In the genomic region with DNA sequence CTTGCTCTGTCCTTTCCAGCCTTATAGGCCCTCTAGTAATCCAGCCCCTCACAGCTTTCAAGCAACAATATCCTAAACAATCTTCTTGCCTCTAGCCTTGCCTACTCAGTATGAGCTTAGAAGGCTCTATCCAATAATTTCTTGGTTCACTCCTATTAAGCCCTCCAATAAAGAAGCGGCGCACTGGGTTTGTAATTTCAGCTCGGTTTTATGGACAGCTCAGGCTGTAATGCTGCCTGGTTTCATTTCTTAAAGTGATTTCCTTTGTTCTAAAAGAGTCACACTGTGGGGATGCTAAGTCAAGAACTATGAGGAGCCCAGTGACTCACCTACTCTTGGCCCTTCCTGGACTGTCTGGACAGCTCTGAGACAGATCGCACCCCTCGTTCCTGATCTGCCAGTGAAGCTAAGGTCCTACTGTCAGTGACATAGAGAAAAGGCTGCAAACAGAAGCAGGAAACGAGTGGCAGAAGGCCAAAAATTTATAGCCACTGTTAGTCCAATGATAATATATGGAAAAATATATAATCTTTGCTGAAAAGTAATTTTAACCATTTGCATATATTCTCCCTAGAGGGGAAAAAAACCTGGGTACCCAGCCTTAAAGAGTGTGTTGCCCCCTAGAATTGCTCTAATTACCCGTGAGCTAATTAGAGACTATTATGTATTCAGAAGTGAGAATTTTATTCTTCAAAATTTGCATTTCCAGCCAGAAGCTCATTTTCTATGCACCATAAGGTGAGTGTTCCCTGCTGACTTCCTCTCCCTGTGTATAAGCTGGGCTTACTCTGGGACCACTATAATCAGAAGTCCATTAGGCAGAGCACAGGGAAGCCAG, we compare ENCODE assay signal across 24 mouse cellular contexts.
DNase-seq lines count a peak whose midpoint lies in the region; ATAC-seq and TF ChIP-seq lines count a peak whose summit lies in the region.
"Had no signal": no experiment of that assay in that cellular context is flagged by ENCODE, and none has a peak within 500 bp of the region (broad histone marks: within the 10 kb centered on the region; RNA-seq: fewer than 3 reads in every experiment).

No protein-coding gene starts in this region.

- no peak for DNase-seq in hindbrain, embryonic 11.5 days (ENCODE audit: low spot score)
- no peak for DNase-seq in hindbrain, postnatal 0 days (ENCODE audit: low spot score)
- DNase-seq in CH12.LX (ENCODE audit: extremely low read depth), result no peak
- peak; percentile 3 for DNase-seq in Muller cell, postnatal 12 days (ENCODE audit: inconsistent ontology term)
- no peak for DNase-seq in lung, adult 2 months
- no peak for DNase-seq in embryonic facial prominence, embryonic 10.5 days (ENCODE audit: low spot score)
- DNase-seq: adrenal gland, postnatal 10 days; cerebellum, adult 9-11 months; gastrocnemius, postnatal 25 days; heart, adult 18-20 months; heart, postnatal 10 days; kidney, postnatal 36 days; liver, embryonic 13.5 days; lung, postnatal 4 days; right cerebral cortex, adult 18-20 months; right cerebral cortex, postnatal 4 days; thymus, postnatal 25 days had no signal

- in situ Hi-C loops in CH12.LX (cut with MboI; ENCODE audit: low pct_ligation_motif_present, low pct_unique_long_range_greater_than_20kb, low sequenced_read_pairs), result no loop called here

- H3K4me3 ChIP-seq in hindbrain, embryonic 11.5 days (ENCODE audit: low read depth, low read length), result no peak overlapping the region
- H3K4me3 ChIP-seq in hindbrain, postnatal 0 days (ENCODE audit: low read length), result no peak overlapping the region
- H3K4me3 ChIP-seq in CH12.LX (replicated peaks in 1 of 3; ENCODE audit: low read depth in 2 of 3, low read length in 2 of 3, poor library complexity in 1 of 3), result no peak overlapping the region
- H3K4me3 ChIP-seq in neural tube, embryonic 13.5 days, result no peak overlapping the region
- H3K4me3 ChIP-seq in lung, adult 2 months (replicated peaks; ENCODE audit: extremely low read depth, low read depth, low read length), result no peak overlapping the region
- H3K4me3 ChIP-seq in embryonic facial prominence, embryonic 10.5 days, result no peak overlapping the region
- H3K4me3 ChIP-seq: heart, embryonic 12.5 days; kidney, embryonic 15.5 days; left cerebral cortex, adult 2 months; liver, embryonic 13.5 days; lung, embryonic 15.5 days; stomach, embryonic 15.5 days had no signal

- TF ChIP-seq EP300 in CH12.LX (IDR thresholded peaks at IDR 0.05; ENCODE audit: low read length), result no peak

- no peaks in the 10 kb centered on the region for H3K27me3 ChIP-seq in hindbrain, embryonic 11.5 days (ENCODE audit: control insufficient read depth, insufficient read depth, low read length)
- no peaks in the 10 kb centered on the region for H3K27me3 ChIP-seq in hindbrain, postnatal 0 days (ENCODE audit: insufficient read depth, low read length)
- no peaks in the 10 kb centered on the region for H3K27me3 ChIP-seq in CH12.LX (replicated peaks)
- no peaks in the 10 kb centered on the region for H3K27me3 ChIP-seq in neural tube, embryonic 13.5 days
- no peaks in the 10 kb centered on the region for H3K27me3 ChIP-seq in embryonic facial prominence, embryonic 10.5 days (replicated peaks; ENCODE audit: low read depth, poor library complexity, severe bottlenecking)
- H3K27me3 ChIP-seq: heart, embryonic 12.5 days; kidney, embryonic 15.5 days; liver, embryonic 13.5 days; lung, embryonic 15.5 days; stomach, embryonic 15.5 days had no signal

- no peaks in the 10 kb centered on the region for H3K79me2 ChIP-seq in CH12.LX (replicated peaks; ENCODE audit: control insufficient read depth, extremely low read depth, insufficient read depth, poor library complexity, severe bottlenecking)

- WGBS in hindbrain, embryonic 11.5 days, result 83% methylated on average over 7 of the region's 7 CpGs
- WGBS in hindbrain, postnatal 0 days, result 70% methylated on average over 7 of the region's 7 CpGs
- 57% methylated on average over 7 of the region's 7 CpGs for WGBS in neural tube, embryonic 13.5 days
- WGBS in lung, adult 2 months, result 75% methylated on average over 7 of the region's 7 CpGs
- WGBS in embryonic facial prominence, embryonic 10.5 days, result 87% methylated on average over 7 of the region's 7 CpGs

- ATAC-seq in hindbrain, embryonic 11.5 days (ENCODE audit: low FRiP score), result 0 out of 2 replicates have a peak, but pooled peaks have one; percentile 3
- no peak for ATAC-seq in hindbrain, postnatal 0 days
- ATAC-seq in neural tube, embryonic 13.5 days (ENCODE audit: low read depth), result peak; percentile 81
- ATAC-seq: intestine, postnatal 0 days had no signal

- no peak for TF ChIP-seq RAD21 in CH12.LX (IDR thresholded peaks at IDR 0.05; ENCODE audit: low read depth, low read length)

- H3K27ac ChIP-seq in hindbrain, embryonic 11.5 days (ENCODE audit: low read depth, low read length), result no peak overlapping the region
- H3K27ac ChIP-seq in hindbrain, postnatal 0 days, result no peak overlapping the region
- H3K27ac ChIP-seq in CH12.LX (ENCODE audit: insufficient read depth, low read depth), result no peak overlapping the region
- H3K27ac ChIP-seq in neural tube, embryonic 13.5 days (replicated peaks), result peak overlapping the region; percentile 76
- no peak overlapping the region for H3K27ac ChIP-seq in embryonic facial prominence, embryonic 10.5 days (replicated peaks)
- H3K27ac ChIP-seq: kidney, embryonic 15.5 days; left cerebral cortex, adult 2 months; liver, embryonic 13.5 days; lung, embryonic 15.5 days; stomach, embryonic 15.5 days had no signal

- no peak for TF ChIP-seq POLR2A in CH12.LX (IDR thresholded peaks at IDR 0.05; ENCODE audit: low read depth, low read length)
- no peak for TF ChIP-seq POLR2A in lung, adult 2 months (IDR thresholded peaks at IDR 0.05; ENCODE audit: borderline replicate concordance, extremely low read depth, low read depth, low read length)

- dilution Hi-C loops in CH12.LX (cut with MboI; ENCODE audit: extremely low pct_ligation_motif_present, extremely low pct_unique_long_range_greater_than_20kb, low sequenced_read_pairs), result no loop called here

- no peak overlapping the region for H3K4me2 ChIP-seq in hindbrain, embryonic 11.5 days (replicated peaks; ENCODE audit: low read depth, low read length)
- H3K4me2 ChIP-seq in hindbrain, postnatal 0 days (ENCODE audit: low read depth, low read length), result no peak overlapping the region
- H3K4me2 ChIP-seq in CH12.LX (ENCODE audit: insufficient read depth, low read depth, poor library complexity, severe bottlenecking), result 0 out of 2 replicates have a peak overlapping the region, but pooled peaks have one; percentile 15
- no peak overlapping the region for H3K4me2 ChIP-seq in neural tube, embryonic 13.5 days
- H3K4me2 ChIP-seq: heart, embryonic 12.5 days; kidney, embryonic 15.5 days; liver, embryonic 13.5 days; lung, embryonic 15.5 days; stomach, embryonic 15.5 days had no signal

- no peak overlapping the region for H3K9ac ChIP-seq in hindbrain, embryonic 11.5 days (ENCODE audit: low read depth, low read length)
- H3K9ac ChIP-seq in hindbrain, postnatal 0 days (replicated peaks; ENCODE audit: low read length), result no peak overlapping the region
- no peak overlapping the region for H3K9ac ChIP-seq in CH12.LX (ENCODE audit: insufficient read depth, low read depth)
- no peak overlapping the region for H3K9ac ChIP-seq in neural tube, embryonic 13.5 days
- H3K9ac ChIP-seq: heart, embryonic 12.5 days; kidney, embryonic 15.5 days; liver, embryonic 13.5 days; lung, embryonic 15.5 days; stomach, embryonic 15.5 days had no signal

- H3K9me3 ChIP-seq in hindbrain, embryonic 11.5 days (ENCODE audit: control insufficient read depth, low read length), result no peaks in the 10 kb centered on the region
- H3K9me3 ChIP-seq in hindbrain, postnatal 0 days (ENCODE audit: low read length), result no peaks in the 10 kb centered on the region
- no peaks in the 10 kb centered on the region for H3K9me3 ChIP-seq in CH12.LX (replicated peaks; ENCODE audit: low read length)
- no peaks in the 10 kb centered on the region for H3K9me3 ChIP-seq in neural tube, embryonic 13.5 days
- H3K9me3 ChIP-seq in embryonic facial prominence, embryonic 10.5 days, result no peaks in the 10 kb centered on the region
- H3K9me3 ChIP-seq: heart, embryonic 12.5 days; kidney, embryonic 15.5 days; liver, embryonic 13.5 days; lung, embryonic 15.5 days; stomach, embryonic 15.5 days had no signal

- H3K36me3 ChIP-seq in hindbrain, embryonic 11.5 days (ENCODE audit: control insufficient read depth, insufficient read depth, low read length), result no peaks in the 10 kb centered on the region
- H3K36me3 ChIP-seq in hindbrain, postnatal 0 days (ENCODE audit: insufficient read depth, low read length), result no peaks in the 10 kb centered on the region
- no peaks in the 10 kb centered on the region for H3K36me3 ChIP-seq in CH12.LX (replicated peaks in 1 of 2; ENCODE audit: control insufficient read depth in 1 of 2, insufficient read depth in 1 of 2, low read length in 1 of 2)
- no peaks in the 10 kb centered on the region for H3K36me3 ChIP-seq in neural tube, embryonic 13.5 days
- H3K36me3 ChIP-seq in embryonic facial prominence, embryonic 10.5 days (replicated peaks), result no peaks in the 10 kb centered on the region
- H3K36me3 ChIP-seq: heart, embryonic 12.5 days; kidney, embryonic 15.5 days; liver, embryonic 13.5 days; lung, embryonic 15.5 days; stomach, embryonic 15.5 days had no signal

- TF ChIP-seq CTCF in hindbrain, postnatal 0 days (IDR thresholded peaks at IDR 0.05; ENCODE audit: low read depth), result no peak
- TF ChIP-seq CTCF in CH12.LX (conservative IDR thresholded peaks at IDR 0.05 in 1 of 2, IDR thresholded peaks at IDR 0.05 in 1 of 2; ENCODE audit: low read depth in 2 of 2, low read length in 2 of 2), result no peak
- TF ChIP-seq CTCF in lung, adult 2 months (IDR thresholded peaks at IDR 0.05; ENCODE audit: insufficient read depth, low read length), result no peak

- H3K4me1 ChIP-seq in hindbrain, embryonic 11.5 days (replicated peaks; ENCODE audit: control insufficient read depth, insufficient read depth, low read length), result no peaks in the 10 kb centered on the region
- H3K4me1 ChIP-seq in hindbrain, postnatal 0 days (ENCODE audit: insufficient read depth, low read length), result no peaks in the 10 kb centered on the region
- peaks cover 3 to 19% of the 10 kb centered on the region in 2 experiments; a peak in 3 of 4 replicates for H3K4me1 ChIP-seq in CH12.LX (ENCODE audit: control insufficient read depth in 1 of 2, insufficient read depth in 2 of 2)
- H3K4me1 ChIP-seq in neural tube, embryonic 13.5 days (replicated peaks), result peaks cover 12% of the 10 kb centered on the region
- no peaks in the 10 kb centered on the region for H3K4me1 ChIP-seq in lung, adult 2 months (ENCODE audit: control insufficient read depth, insufficient read depth, low read length)
- no peaks in the 10 kb centered on the region for H3K4me1 ChIP-seq in embryonic facial prominence, embryonic 10.5 days
- H3K4me1 ChIP-seq: heart, embryonic 12.5 days; kidney, embryonic 15.5 days; liver, embryonic 13.5 days; lung, embryonic 15.5 days; stomach, embryonic 15.5 days had no signal

TF ChIP-seq in CH12.LX, 34 proteins besides CTCF, POLR2A, EP300 and RAD21 (continues in another document):
- no peak for TF ChIP-seq UBTF (IDR thresholded peaks at IDR 0.05; ENCODE audit: low read depth, low read length)
- TF ChIP-seq SMC3 (IDR thresholded peaks at IDR 0.05; ENCODE audit: low read depth, low read length), result no peak
- no peak for TF ChIP-seq MXI1 (IDR thresholded peaks at IDR 0.05; ENCODE audit: low read depth, low read length)
- TF ChIP-seq MAZ (IDR thresholded peaks at IDR 0.05; ENCODE audit: low read depth, low read length), result no peak
- no peak for TF ChIP-seq CHD1 (IDR thresholded peaks at IDR 0.05; ENCODE audit: low read depth, low read length)
